In the genomic region with DNA sequence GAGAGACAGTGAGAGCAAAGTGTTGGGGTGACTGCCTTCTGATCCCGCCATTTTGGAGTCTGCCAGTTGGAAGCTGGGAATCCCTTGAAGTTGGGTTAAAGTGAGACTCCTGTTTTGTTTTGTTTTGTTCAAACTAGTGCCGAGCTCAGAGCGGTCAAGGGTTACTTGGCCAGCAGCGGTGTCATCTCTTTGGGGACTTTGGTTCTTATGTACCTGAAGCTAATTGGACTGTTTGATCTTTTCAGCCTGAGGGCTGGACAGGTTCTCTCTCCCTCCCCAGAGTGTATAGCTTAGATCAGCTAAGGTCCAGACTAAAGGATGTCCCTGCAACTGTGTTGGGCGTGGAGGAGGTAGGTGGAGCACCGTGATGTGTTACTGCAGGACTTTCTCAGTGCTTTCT, we compare ENCODE assay signal across 21 mouse cellular contexts. TPM values are rescaled to one million over a fixed set of nuclear protein-coding genes. Genes with fewer than 3 reads are reported as not detected.
DNase-seq lines count a peak whose midpoint lies in the region; ATAC-seq and TF ChIP-seq lines count a peak whose summit lies in the region.
"Had no signal": no experiment of that assay in that cellular context is flagged by ENCODE, and none has a peak within 500 bp of the region (broad histone marks: within the 10 kb centered on the region; RNA-seq: fewer than 3 reads in every experiment).

No protein-coding gene starts in this region.

- no peak overlapping the region for H3K4me3 ChIP-seq in kidney, adult 2 months (ENCODE audit: insufficient read depth, low read depth, low read length)
- no peak overlapping the region for H3K4me3 ChIP-seq in liver, adult 2 months (ENCODE audit: insufficient read depth, low read depth, low read length)
- no peak overlapping the region for H3K4me3 ChIP-seq in liver, embryonic 15.5 days (replicated peaks)
- H3K4me3 ChIP-seq in liver, postnatal 0 days (ENCODE audit: low read depth, low read length): no peak overlapping the region
- no peak overlapping the region for H3K4me3 ChIP-seq in intestine, postnatal 0 days (ENCODE audit: low read depth, low read length)
- H3K4me3 ChIP-seq: embryonic facial prominence, embryonic 10.5 days; forebrain, embryonic 13.5 days; gastrocnemius, adult 2 months; heart, embryonic 12.5 days; hindbrain, embryonic 10.5 days had no signal

- H3K4me1 ChIP-seq in kidney, adult 2 months (ENCODE audit: control insufficient read depth, insufficient read depth, low read length): peaks cover 12% of the 10 kb centered on the region; the same call in 1 of the 2 replicates
- H3K4me1 ChIP-seq in liver, adult 2 months (ENCODE audit: control insufficient read depth, insufficient read depth, low read length): peaks cover 14% of the 10 kb centered on the region
- peaks cover 13% of the 10 kb centered on the region; the same call in 1 of the 2 replicates for H3K4me1 ChIP-seq in liver, embryonic 15.5 days (replicated peaks)
- peaks cover 13% of the 10 kb centered on the region for H3K4me1 ChIP-seq in liver, postnatal 0 days (ENCODE audit: insufficient read depth)
- H3K4me1 ChIP-seq in intestine, postnatal 0 days (replicated peaks; ENCODE audit: control insufficient read depth, insufficient read depth, low read length): no peaks in the 10 kb centered on the region
- H3K4me1 ChIP-seq: embryonic facial prominence, embryonic 10.5 days; forebrain, embryonic 13.5 days; heart, embryonic 12.5 days; hindbrain, embryonic 10.5 days had no signal

- H3K36me3 ChIP-seq in kidney, adult 2 months (ENCODE audit: control insufficient read depth, insufficient read depth, low read length): no peaks in the 10 kb centered on the region
- no peaks in the 10 kb centered on the region for H3K36me3 ChIP-seq in liver, adult 2 months (ENCODE audit: control insufficient read depth, insufficient read depth, low read length)
- no peaks in the 10 kb centered on the region for H3K36me3 ChIP-seq in liver, embryonic 15.5 days (replicated peaks)
- H3K36me3 ChIP-seq in liver, postnatal 0 days (replicated peaks; ENCODE audit: insufficient read depth, low read length): no peaks in the 10 kb centered on the region
- no peaks in the 10 kb centered on the region for H3K36me3 ChIP-seq in intestine, postnatal 0 days (ENCODE audit: control insufficient read depth, insufficient read depth)
- H3K36me3 ChIP-seq: embryonic facial prominence, embryonic 10.5 days; G1E; heart, embryonic 12.5 days; hindbrain, embryonic 10.5 days had no signal

- no peaks in the 10 kb centered on the region for H3K9me3 ChIP-seq in liver, embryonic 15.5 days (replicated peaks)
- H3K9me3 ChIP-seq in liver, postnatal 0 days (ENCODE audit: low read length): no peaks in the 10 kb centered on the region
- no peaks in the 10 kb centered on the region for H3K9me3 ChIP-seq in intestine, postnatal 0 days (ENCODE audit: control insufficient read depth)
- H3K9me3 ChIP-seq: embryonic facial prominence, embryonic 10.5 days; forebrain, embryonic 13.5 days; G1E; heart, embryonic 12.5 days; hindbrain, embryonic 10.5 days had no signal

- no peak for TF ChIP-seq EP300 in liver, postnatal 0 days (IDR thresholded peaks at IDR 0.05; ENCODE audit: low read depth)

- ATAC-seq in liver, embryonic 15.5 days (ENCODE audit: insufficient read depth): 0 out of 2 replicates have a peak, but pooled peaks have one; percentile 32
- ATAC-seq in liver, postnatal 0 days: peak; percentile 91
- ATAC-seq in intestine, postnatal 0 days: no peak
- ATAC-seq: forebrain, embryonic 13.5 days; forebrain, postnatal 0 days had no signal

- no peaks in the 10 kb centered on the region for H3K79me2 ChIP-seq in liver, adult 2 months (ENCODE audit: control insufficient read depth, insufficient read depth, low read length)

- H3K4me2 ChIP-seq in liver, embryonic 15.5 days: no peak overlapping the region
- no peak overlapping the region; the same call in 1 of the 2 replicates for H3K4me2 ChIP-seq in liver, postnatal 0 days (ENCODE audit: low read depth, low read length)
- no peak overlapping the region for H3K4me2 ChIP-seq in intestine, postnatal 0 days (replicated peaks; ENCODE audit: low read depth)
- H3K4me2 ChIP-seq: forebrain, embryonic 13.5 days; heart, embryonic 12.5 days; hindbrain, embryonic 14.5 days had no signal

- DNase-seq in kidney, adult 2 months: peak; percentile 77
- DNase-seq in kidney, postnatal 10 days: no peak
- DNase-seq in liver, adult 2 months (ENCODE audit: extremely low read depth, low read depth, low spot score): peak; percentile 96
- DNase-seq in liver: no peak
- peak; percentile 32 for DNase-seq in liver, postnatal 0 days
- DNase-seq: adrenal gland, adult 8-10 months; adrenal gland, postnatal 36 days; cerebellum, adult 2 months; cerebellum, postnatal 10 days; forebrain, postnatal 0 days; gastrocnemius, adult 2 months; gastrocnemius, postnatal 25 days had no signal

- TF ChIP-seq POLR2A in kidney, adult 2 months (IDR thresholded peaks at IDR 0.05; ENCODE audit: low read depth, low read length): no peak
- no peak for TF ChIP-seq POLR2A in liver, adult 2 months (IDR thresholded peaks at IDR 0.05; ENCODE audit: extremely low read depth, insufficient read depth, low read length)

- WGBS in kidney, adult 2 months: 61% methylated on average over 6 of the region's 6 CpGs
- 22% methylated on average over 6 of the region's 6 CpGs for WGBS in liver, adult 2 months
- 70% methylated on average over 6 of the region's 6 CpGs for WGBS in liver, embryonic 15.5 days (ENCODE audit: insufficient replicate concordance)
- 62% methylated on average over 6 of the region's 6 CpGs for WGBS in liver, postnatal 0 days (ENCODE audit: insufficient replicate concordance)
- 79% methylated on average over 6 of the region's 6 CpGs for WGBS in intestine, postnatal 0 days

- no peak overlapping the region for H3K9ac ChIP-seq in liver, adult 2 months (ENCODE audit: low read depth, low read length)
- no peak overlapping the region for H3K9ac ChIP-seq in liver, embryonic 15.5 days
- no peak overlapping the region for H3K9ac ChIP-seq in liver, postnatal 0 days (replicated peaks)
- no peak overlapping the region for H3K9ac ChIP-seq in intestine, postnatal 0 days (ENCODE audit: low read depth, low read length)
- H3K9ac ChIP-seq: forebrain, embryonic 13.5 days; forebrain, postnatal 0 days; heart, embryonic 12.5 days; hindbrain, embryonic 14.5 days had no signal

- H3K27ac ChIP-seq in kidney, adult 2 months (ENCODE audit: insufficient read depth, low read depth, low read length): peak overlapping the region; percentile 19; the same call in 1 of the 2 replicates
- peak overlapping the region; percentile 72 for H3K27ac ChIP-seq in liver, adult 2 months (replicated peaks; ENCODE audit: insufficient read depth, low read depth, low read length)
- H3K27ac ChIP-seq in liver, embryonic 15.5 days (replicated peaks): 0 out of 2 replicates have a peak overlapping the region, but pooled peaks have one; percentile 29
- H3K27ac ChIP-seq in liver, postnatal 0 days (ENCODE audit: low read depth): peak overlapping the region; percentile 83
- no peak overlapping the region for H3K27ac ChIP-seq in intestine, postnatal 0 days (ENCODE audit: low read depth, low read length)
- H3K27ac ChIP-seq: embryonic facial prominence, embryonic 10.5 days; forebrain, embryonic 13.5 days; gastrocnemius, adult 2 months; hindbrain, embryonic 10.5 days; hindbrain, embryonic 14.5 days had no signal

- TF ChIP-seq CTCF in kidney, adult 2 months (conservative IDR thresholded peaks at IDR 0.05; ENCODE audit: insufficient read depth, insufficient read length, low read depth, low read length): no peak
- TF ChIP-seq CTCF in liver, adult 2 months (IDR thresholded peaks at IDR 0.05; ENCODE audit: low read depth, low read length): no peak
- TF ChIP-seq CTCF in liver, postnatal 0 days (IDR thresholded peaks at IDR 0.05; ENCODE audit: low read depth): no peak
- no peak for TF ChIP-seq CTCF in intestine, postnatal 0 days (IDR thresholded peaks at IDR 0.05; ENCODE audit: low read depth)

- H3K27me3 ChIP-seq in kidney, adult 2 months (replicated peaks; ENCODE audit: control insufficient read depth, insufficient read depth, low read length): no peaks in the 10 kb centered on the region
- H3K27me3 ChIP-seq in liver, adult 2 months (ENCODE audit: control insufficient read depth, insufficient read depth, low read length): no peaks in the 10 kb centered on the region
- no peaks in the 10 kb centered on the region for H3K27me3 ChIP-seq in liver, embryonic 15.5 days
- H3K27me3 ChIP-seq in liver, postnatal 0 days (ENCODE audit: insufficient read depth, low read length): no peaks in the 10 kb centered on the region
- H3K27me3 ChIP-seq in intestine, postnatal 0 days (replicated peaks; ENCODE audit: control insufficient read depth, insufficient read depth, low read length): no peaks in the 10 kb centered on the region
- H3K27me3 ChIP-seq: forebrain, embryonic 13.5 days had no signal

RNA-seq across cellular contexts. Expression of gene Mturn, which starts 44.9 kb away (rescaled TPM):
- 23.9 and 25.9 TPM in 2 replicates for polyA plus RNA-seq in kidney, adult 2 months (2012; rRNA removed)
- 1.6 and 2.1 TPM in 2 replicates for total RNA-seq in liver, adult 2 months (2014; rRNA removed)
- polyA plus RNA-seq in liver, adult 2 months (2012; rRNA removed): 0.89 and 1.1 TPM in 2 replicates
- 1.2 and 1.4 TPM in 2 replicates for polyA plus RNA-seq in liver, embryonic 15.5 days (2015; fragmentation: Nextera tagmentation; extraction: Ambion mirVana)
- polyA plus RNA-seq in liver, postnatal 0 days (2015; fragmentation: Nextera tagmentation; extraction: Ambion mirVana): 1.8 and 4.0 TPM in 2 replicates
- polyA plus RNA-seq in intestine, postnatal 0 days (2015; fragmentation: Nextera tagmentation; extraction: Ambion mirVana): 2.5 and 3.2 TPM in 2 replicates
- total RNA-seq: granulocyte monocyte progenitor cell, adult 5-6 weeks had no signal

Comparison
In these comparisons a context has a peak if more than half of its experiments do, and no peak if none do; other contexts are left out.
1. DNase-seq: peak in kidney, adult 2 months (single experiment), liver, adult 2 months (single experiment) and liver, postnatal 0 days (single experiment); none in kidney, postnatal 10 days (single experiment) and liver (single experiment).